Mouse (Mus musculus): Measurements from ENCODE around the gene Med15. TPM values are rescaled to one million over a fixed set of nuclear protein-coding genes. Genes with fewer than 3 reads are reported as not detected.

Med15 gene
- polyA plus RNA-seq, 1 experiment from 2014 or later = 19.4 TPM

GRCm38 (mm10) chr16:17653601-17654000 is 79.1 kb downstream of the Med15 start:
- no peak overlapping the region for H3K9ac ChIP-seq (ENCODE audit: low read length)
- H3K36me3 ChIP-seq (ENCODE audit: control insufficient read depth, insufficient read depth, low read length) = peaks cover 27% of the 10 kb centered on the region
- no peak for TF ChIP-seq EP300 (optimal IDR thresholded peaks at IDR 0.05)
- no peak for TF ChIP-seq CTCF (IDR thresholded peaks at IDR 0.05; ENCODE audit: low read depth)
- no peaks in the 10 kb centered on the region for H3K27me3 ChIP-seq (ENCODE audit: control insufficient read depth, insufficient read depth, low read length)
- no peaks in the 10 kb centered on the region for H3K4me1 ChIP-seq (replicated peaks; ENCODE audit: control insufficient read depth, insufficient read depth)
- no peak overlapping the region for H3K4me2 ChIP-seq (replicated peaks; ENCODE audit: low read depth)
- H3K9me3 ChIP-seq (ENCODE audit: control insufficient read depth, low read length) = no peaks in the 10 kb centered on the region
- WGBS = 94% methylated on average over 5 of the region's 5 CpGs
- ATAC-seq (ENCODE audit: low FRiP score, low TSS enrichment) = no peak
- no peak overlapping the region for H3K4me3 ChIP-seq (ENCODE audit: low read depth, low read length)
- no peak overlapping the region for H3K27ac ChIP-seq (replicated peaks)
- DNase-seq (ENCODE audit: low spot score) = no peak

DNA sequence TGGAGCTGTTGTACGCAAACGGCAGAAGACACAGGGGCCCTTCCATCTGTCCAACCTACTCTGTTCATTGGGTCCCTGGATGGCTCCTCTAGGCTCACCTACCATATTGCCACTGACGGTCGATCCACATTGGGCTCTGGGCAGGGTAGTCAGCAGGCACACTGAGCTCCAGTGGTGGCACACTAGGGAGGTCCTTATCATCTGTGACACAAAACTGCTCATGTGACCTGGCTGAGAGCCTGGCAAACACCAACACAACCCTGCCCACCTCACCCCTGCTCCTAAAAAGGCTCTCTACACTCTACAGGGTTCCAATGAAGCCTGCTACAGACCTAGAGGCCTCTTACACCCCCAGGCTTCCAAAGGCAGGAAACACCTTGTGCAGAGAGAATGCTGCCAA is 80.1 kb downstream of the Med15 start:
- Histone ChIP-seq H3K36me3 (ENCODE audit: control insufficient read depth, insufficient read depth, low read length) (peaks cover 27% of the 10 kb centered on the region), H3K9ac (ENCODE audit: low read length) (no peak overlapping the region), H3K27ac (replicated peaks) (no peak overlapping the region), H3K4me2 (replicated peaks; ENCODE audit: low read depth) (no peak overlapping the region), H3K4me1 (replicated peaks; ENCODE audit: control insufficient read depth, insufficient read depth) (no peaks in the 10 kb centered on the region), H3K9me3 (ENCODE audit: control insufficient read depth, low read length) (no peaks in the 10 kb centered on the region), H3K27me3 (ENCODE audit: control insufficient read depth, insufficient read depth, low read length) (no peaks in the 10 kb centered on the region), H3K4me3 (ENCODE audit: low read depth, low read length) (no peak overlapping the region)
- ATAC-seq (ENCODE audit: low FRiP score, low TSS enrichment) (no peak), DNase-seq (ENCODE audit: low spot score) (no peak)
- TF ChIP-seq CTCF (IDR thresholded peaks at IDR 0.05; ENCODE audit: low read depth) = no peak
- no peak for TF ChIP-seq EP300 (optimal IDR thresholded peaks at IDR 0.05)
- 96% methylated on average over 4 of the region's 4 CpGs for WGBS

DNA sequence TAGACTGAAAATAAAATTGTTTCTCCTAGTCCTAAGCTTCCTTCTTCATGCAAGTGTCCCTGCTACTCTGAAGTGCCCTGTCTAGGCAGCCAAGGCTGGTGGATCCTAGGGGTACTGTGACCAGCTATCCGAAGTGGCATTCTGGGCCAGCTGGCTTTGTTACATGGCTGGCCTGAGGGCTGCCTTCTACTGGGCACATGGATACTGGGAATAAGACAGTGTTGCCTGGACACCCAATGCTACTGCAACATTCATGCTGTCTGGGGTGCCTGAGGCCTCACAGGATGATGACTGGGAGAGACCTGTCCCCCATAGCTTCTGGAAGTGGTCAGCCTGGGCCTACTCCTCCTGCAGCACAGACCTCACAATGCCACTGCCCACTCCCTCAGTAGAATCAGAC is 82.0 kb downstream of the Med15 start:
- Histone ChIP-seq H3K27me3 (ENCODE audit: control insufficient read depth, insufficient read depth, low read length) (no peaks in the 10 kb centered on the region), H3K36me3 (ENCODE audit: control insufficient read depth, insufficient read depth, low read length) (peaks cover 27% of the 10 kb centered on the region), H3K9me3 (ENCODE audit: control insufficient read depth, low read length) (no peaks in the 10 kb centered on the region), H3K9ac (ENCODE audit: low read length) (no peak overlapping the region), H3K4me2 (replicated peaks; ENCODE audit: low read depth) (no peak overlapping the region), H3K27ac (replicated peaks) (no peak overlapping the region), H3K4me1 (replicated peaks; ENCODE audit: control insufficient read depth, insufficient read depth) (no peaks in the 10 kb centered on the region; the same call in 1 of the 2 replicates), H3K4me3 (ENCODE audit: low read depth, low read length) (no peak overlapping the region)
- no peak for DNase-seq (ENCODE audit: low spot score)
- TF ChIP-seq EP300 (optimal IDR thresholded peaks at IDR 0.05) (no peak), CTCF (IDR thresholded peaks at IDR 0.05; ENCODE audit: low read depth) (no peak)
- ATAC-seq (ENCODE audit: low FRiP score, low TSS enrichment) = no peak
- 93% methylated on average over 1 of the region's 1 CpGs for WGBS

DNA sequence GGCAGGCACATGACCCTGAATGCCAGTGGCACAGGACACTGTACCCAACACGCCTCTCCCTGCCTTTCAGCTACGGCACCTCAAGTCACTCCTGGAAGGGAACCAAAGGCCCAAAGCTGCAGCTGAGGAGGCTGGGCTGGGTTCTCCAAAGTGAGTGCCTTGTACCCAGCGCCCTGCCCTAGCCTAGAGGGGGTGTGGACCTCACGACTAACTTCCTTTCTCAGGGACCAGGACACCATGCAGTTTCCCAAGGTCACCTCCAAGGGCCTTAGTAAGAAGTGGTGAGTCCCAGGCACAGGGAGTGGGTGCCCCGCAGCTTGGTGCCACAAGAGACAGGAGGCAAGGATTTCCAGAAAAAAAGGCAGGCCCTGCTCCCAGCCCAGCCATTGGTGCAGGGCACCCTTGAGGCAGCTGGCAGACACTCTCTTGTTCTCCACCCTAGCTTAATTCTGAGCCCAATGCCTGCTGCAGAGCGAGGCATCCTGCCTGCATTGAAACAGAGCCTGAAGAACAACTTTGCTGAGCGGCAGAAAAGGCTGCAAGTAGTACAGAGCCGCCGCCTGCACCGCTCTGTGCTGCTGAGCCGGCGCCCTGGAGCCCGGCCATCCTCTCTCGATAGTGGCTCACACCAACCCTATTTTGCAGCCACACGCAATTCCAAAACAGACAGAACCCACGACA is 82.6 kb downstream of the Med15 start:
- Histone ChIP-seq H3K27ac (replicated peaks) (0 out of 2 replicates have a peak overlapping the region, but pooled peaks have one; percentile 4), H3K9ac (ENCODE audit: low read length) (no peak overlapping the region), H3K9me3 (ENCODE audit: control insufficient read depth, low read length) (no peaks in the 10 kb centered on the region), H3K4me2 (replicated peaks; ENCODE audit: low read depth) (no peak overlapping the region), H3K36me3 (ENCODE audit: control insufficient read depth, insufficient read depth, low read length) (peaks cover 21% of the 10 kb centered on the region), H3K4me1 (replicated peaks; ENCODE audit: control insufficient read depth, insufficient read depth) (no peaks in the 10 kb centered on the region; the same call in 1 of the 2 replicates), H3K4me3 (ENCODE audit: low read depth, low read length) (no peak overlapping the region), H3K27me3 (ENCODE audit: control insufficient read depth, insufficient read depth, low read length) (no peaks in the 10 kb centered on the region)
- ATAC-seq (ENCODE audit: low FRiP score, low TSS enrichment) (no peak), DNase-seq (ENCODE audit: low spot score) (no peak)
- WGBS = 77% methylated on average over 16 of the region's 16 CpGs
- no peak for TF ChIP-seq EP300 (optimal IDR thresholded peaks at IDR 0.05)
- TF ChIP-seq CTCF (IDR thresholded peaks at IDR 0.05; ENCODE audit: low read depth) = no peak

- TF ChIP-seq EP300 (optimal IDR thresholded peaks at IDR 0.05) = no peak
- no peak for TF ChIP-seq CTCF (IDR thresholded peaks at IDR 0.05; ENCODE audit: low read depth)
- no peak overlapping the region for H3K9ac ChIP-seq (ENCODE audit: low read length)
- H3K4me3 ChIP-seq (ENCODE audit: low read depth, low read length) = no peak overlapping the region
- H3K27me3 ChIP-seq (ENCODE audit: control insufficient read depth, insufficient read depth, low read length) = no peaks in the 10 kb centered on the region
- no peaks in the 10 kb centered on the region; the same call in 1 of the 2 replicates for H3K4me1 ChIP-seq (replicated peaks; ENCODE audit: control insufficient read depth, insufficient read depth)
- peaks cover 16% of the 10 kb centered on the region for H3K36me3 ChIP-seq (ENCODE audit: control insufficient read depth, insufficient read depth, low read length)
- ATAC-seq (ENCODE audit: low FRiP score, low TSS enrichment) = no peak
- no peak for DNase-seq (ENCODE audit: low spot score)
- H3K27ac ChIP-seq (replicated peaks) = no peak overlapping the region
- H3K4me2 ChIP-seq (replicated peaks; ENCODE audit: low read depth) = no peak overlapping the region
- 85% methylated on average over 10 of the region's 10 CpGs for WGBS
- H3K9me3 ChIP-seq (ENCODE audit: control insufficient read depth, low read length) = no peaks in the 10 kb centered on the region
These were observed 84.9 kb downstream of the Med15 start for GRCm38 (mm10) chr16:17647566-17648340.

DNA sequence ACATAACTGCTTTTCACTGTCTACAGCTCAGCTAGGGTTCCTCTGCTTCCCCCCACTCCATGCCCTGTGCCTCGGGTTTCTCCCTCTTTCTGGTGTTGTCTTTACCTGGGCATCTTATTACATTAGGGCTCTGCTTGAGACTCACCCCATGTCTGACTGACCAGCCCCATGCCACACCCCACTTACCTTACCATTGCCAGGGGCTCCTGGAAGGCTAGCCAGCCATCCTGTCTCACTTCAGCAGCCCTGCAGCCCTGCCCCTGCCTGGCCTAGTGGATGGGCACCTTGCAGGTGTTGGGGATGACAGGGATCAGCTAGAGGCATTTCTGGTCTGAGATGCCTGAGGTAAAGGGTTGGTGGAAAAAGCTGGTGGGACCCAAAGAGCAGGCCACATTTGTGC is 85.5 kb downstream of the Med15 start:
- ATAC-seq (ENCODE audit: low FRiP score, low TSS enrichment) = no peak
- H3K27ac ChIP-seq (replicated peaks) = no peak overlapping the region
- H3K9ac ChIP-seq (ENCODE audit: low read length) = no peak overlapping the region
- H3K4me2 ChIP-seq (replicated peaks; ENCODE audit: low read depth) = peak overlapping the region; percentile 82
- H3K4me3 ChIP-seq (ENCODE audit: low read depth, low read length) = no peak overlapping the region
- H3K4me1 ChIP-seq (replicated peaks; ENCODE audit: control insufficient read depth, insufficient read depth) = no peaks in the 10 kb centered on the region; the same call in 1 of the 2 replicates
- TF ChIP-seq CTCF (IDR thresholded peaks at IDR 0.05; ENCODE audit: low read depth) = no peak
- TF ChIP-seq EP300 (optimal IDR thresholded peaks at IDR 0.05) = no peak
- H3K27me3 ChIP-seq (ENCODE audit: control insufficient read depth, insufficient read depth, low read length) = no peaks in the 10 kb centered on the region
- H3K36me3 ChIP-seq (ENCODE audit: control insufficient read depth, insufficient read depth, low read length) = peaks cover 13% of the 10 kb centered on the region
- no peaks in the 10 kb centered on the region for H3K9me3 ChIP-seq (ENCODE audit: control insufficient read depth, low read length)
- 50% methylated on average over 1 of the region's 1 CpGs for WGBS
- DNase-seq (ENCODE audit: low spot score) = no peak

All from stomach, postnatal 0 days (tissue).